In genomic region chr13:117062628-117063315, GRCm38 (mm10) we compare ENCODE assay signal across 11 mouse cellular contexts. TPM values are rescaled to one million over a fixed set of nuclear protein-coding genes. Genes with fewer than 3 reads are reported as not detected.
A peak's percentile ranks its signal among the peaks of the same experiment; 100 is the strongest.
DNase-seq lines count a peak whose midpoint lies in the region; ATAC-seq and TF ChIP-seq lines count a peak whose summit lies in the region.
"Had no signal": no experiment of that assay in that cellular context is flagged by ENCODE, and none has a peak within 500 bp of the region (broad histone marks: within the 10 kb centered on the region; RNA-seq: fewer than 3 reads in every experiment).

No protein-coding gene starts in this region.

- no peak for TF ChIP-seq CTCF in cerebellum, adult 2 months (IDR thresholded peaks at IDR 0.05; ENCODE audit: borderline replicate concordance, insufficient read depth, low read depth, low read length)

- H3K4me1 ChIP-seq in cerebellum, adult 2 months (ENCODE audit: control insufficient read depth, insufficient read depth, low read length), result no peaks in the 10 kb centered on the region
- H3K4me1 ChIP-seq in hindbrain, embryonic 10.5 days (replicated peaks), result no peaks in the 10 kb centered on the region
- H3K4me1 ChIP-seq in hindbrain, embryonic 13.5 days (replicated peaks), result no peaks in the 10 kb centered on the region; the same call in 1 of the 2 replicates

- H3K4me2 ChIP-seq in hindbrain, embryonic 13.5 days, result no peak overlapping the region

- H3K9me3 ChIP-seq in hindbrain, embryonic 10.5 days, result no peaks in the 10 kb centered on the region
- H3K9me3 ChIP-seq in hindbrain, embryonic 13.5 days, result no peaks in the 10 kb centered on the region

- no peaks in the 10 kb centered on the region for H3K27me3 ChIP-seq in cerebellum, adult 2 months (ENCODE audit: control insufficient read depth, insufficient read depth, low read length)
- no peaks in the 10 kb centered on the region for H3K27me3 ChIP-seq in hindbrain, embryonic 10.5 days (ENCODE audit: insufficient read depth, poor library complexity, severe bottlenecking)
- no peaks in the 10 kb centered on the region for H3K27me3 ChIP-seq in hindbrain, embryonic 13.5 days
- H3K27me3 ChIP-seq: Patski had no signal

- no peaks in the 10 kb centered on the region for H3K36me3 ChIP-seq in hindbrain, embryonic 10.5 days
- H3K36me3 ChIP-seq in hindbrain, embryonic 13.5 days, result no peaks in the 10 kb centered on the region

- WGBS in cerebellum, adult 2 months, result 29% methylated on average over 17 of the region's 17 CpGs
- WGBS in hindbrain, embryonic 10.5 days, result 86% methylated on average over 17 of the region's 17 CpGs
- 77% methylated on average over 17 of the region's 17 CpGs for WGBS in hindbrain, embryonic 13.5 days

- H3K9ac ChIP-seq in hindbrain, embryonic 13.5 days, result no peak overlapping the region

- TF ChIP-seq POLR2A in cerebellum, adult 2 months (IDR thresholded peaks at IDR 0.05; ENCODE audit: borderline replicate concordance, insufficient read depth, low read length), result no peak

- H3K27ac ChIP-seq in cerebellum, adult 2 months (ENCODE audit: insufficient read depth, low read length), result no peak overlapping the region
- no peak overlapping the region for H3K27ac ChIP-seq in hindbrain, embryonic 10.5 days
- H3K27ac ChIP-seq in hindbrain, embryonic 13.5 days, result no peak overlapping the region
- H3K27ac ChIP-seq: left cerebral cortex, adult 2 months had no signal

- H3K4me3 ChIP-seq in cerebellum, adult 2 months (replicated peaks; ENCODE audit: insufficient read depth, low read depth, low read length), result no peak overlapping the region
- no peak overlapping the region for H3K4me3 ChIP-seq in hindbrain, embryonic 10.5 days
- no peak overlapping the region for H3K4me3 ChIP-seq in hindbrain, embryonic 13.5 days
- H3K4me3 ChIP-seq: left cerebral cortex, adult 2 months had no signal

- peak; percentile 68 to 69 for DNase-seq in cerebellum, postnatal 10 days
- DNase-seq in cerebellum, adult 2 months, result no peak
- peak; percentile 7 for DNase-seq in hindbrain, embryonic 10.5 days (ENCODE audit: low spot score)
- DNase-seq in fibroblast of lung, adult 2 months (ENCODE audit: low read depth), result peak; percentile 63
- peak; percentile 18 for DNase-seq in lung, postnatal 25 days (ENCODE audit: low spot score)
- no peak for DNase-seq in adipocyte (ENCODE audit: low spot score)
- DNase-seq in cerebellum, adult 18-20 months, result no peak

- no peak for ATAC-seq in hindbrain, embryonic 13.5 days (ENCODE audit: low FRiP score)
- ATAC-seq: hindbrain, embryonic 16.5 days; Patski had no signal

RNA-seq across cellular contexts. Expression of gene Parp8, which starts 37.4 kb away (rescaled TPM):
- 24.8 and 25.7 TPM in 2 replicates for polyA plus RNA-seq in cerebellum, adult 2 months (2012; rRNA removed)
- polyA plus RNA-seq in hindbrain, embryonic 10.5 days (2016; fragmentation: Nextera tagmentation; extraction: Ambion mirVana), result 10.7 and 13.7 TPM in 2 replicates
- polyA plus RNA-seq in hindbrain, embryonic 13.5 days (2015; fragmentation: Nextera tagmentation; extraction: Ambion mirVana), result 25.7 and 25.8 TPM in 2 replicates

Comparison
In these comparisons a context has a peak if more than half of its experiments do, and no peak if none do; other contexts are left out.
1. DNase-seq: peak in cerebellum, postnatal 10 days (2 of 2), hindbrain, embryonic 10.5 days (single experiment), fibroblast of lung, adult 2 months (single experiment) and lung, postnatal 25 days (single experiment); none in cerebellum, adult 2 months (0 of 2), adipocyte (single experiment) and cerebellum, adult 18-20 months (0 of 2).